Mouse (Mus musculus) kidney, embryonic 14.5 days (tissue): ENCODE results near the gene Nynrin. TPM values are rescaled to one million over a fixed set of nuclear protein-coding genes. Genes with fewer than 3 reads are reported as not detected.

Experiments
- ATAC-seq: fragments of 200-750 bp; cut with Nextera tagmentation; 2 replicates; pipeline ENCODE4 v1.8.0; 2017; ENCODE audit warnings: moderate number of reproducible peaks, mild to moderate bottlenecking, moderate TSS enrichment, moderate library complexity; ENCODE audit not compliant: low FRiP score, low TSS enrichment
- H3K27ac ChIP-seq: fragments of 300-500 bp; sonication (generic); 2 replicates; pipeline ENCODE4 v1.5.1; 2014; ENCODE audit warnings: low read depth, mild to moderate bottlenecking, low read length, moderate library complexity, mixed read lengths
- H3K27me3 ChIP-seq: fragments of 300-500 bp; sonication (generic); 2 replicates; pipeline ENCODE4 v1.6.1; 2014; ENCODE audit warnings: mild to moderate bottlenecking, low read length; ENCODE audit not compliant: control insufficient read depth, insufficient read depth
- H3K36me3 ChIP-seq: fragments of 300-500 bp; sonication (generic); 2 replicates; pipeline ENCODE4 v1.6.1; 2014; ENCODE audit warnings: low read length, mixed read lengths; ENCODE audit not compliant: control insufficient read depth, insufficient read depth
- H3K4me1 ChIP-seq: fragments of 300-500 bp; sonication (generic); 2 replicates; pipeline ENCODE4 v1.6.1; 2014; ENCODE audit warnings: low read length, mixed read lengths; ENCODE audit not compliant: control insufficient read depth, insufficient read depth
- H3K4me2 ChIP-seq: fragments of 300-500 bp; sonication (generic); replicated peaks from 2 replicates; pipeline ENCODE4 v1.6.1; 2014; ENCODE audit warnings: low read depth, mild to moderate bottlenecking, low read length
- H3K4me3 ChIP-seq: fragments of 300-500 bp; sonication (generic); 2 replicates; pipeline ENCODE4 v1.5.1; 2014; ENCODE audit warnings: mild to moderate bottlenecking, low read length
- H3K9ac ChIP-seq: fragments of 300-500 bp; sonication (generic); 2 replicates; pipeline ENCODE4 v1.6.1; 2014; ENCODE audit warnings: low read depth, mild to moderate bottlenecking, low read length, moderate library complexity
- H3K9me3 ChIP-seq: fragments of 300-500 bp; sonication (generic); 2 replicates; pipeline ENCODE4 v1.6.1; 2016; ENCODE audit warnings: low read length; ENCODE audit not compliant: control insufficient read depth
- WGBS: fragments of 180-500 bp; shearing (Covaris S2); extraction: QIAGEN DNeasy Blood & Tissue Kit; methylation state at CpG from one replicate; pipeline ENCODE4 v1.1.7; 2014; 5-methylcytosine and 5-hydroxymethylcytosine counted together
- polyA plus RNA-seq: library from polyadenylated mRNA; unstranded; fragments of >200 nt; fragmentation: Nextera tagmentation; extraction: Ambion mirVana; gene quantifications from 2 replicates; pipeline ENCODE4 v1.2.1, GENCODE M21; 2014

Gene Nynrin
- polyA plus RNA-seq, 1 experiment from 2014 or later, result 15.6 TPM

DNA sequence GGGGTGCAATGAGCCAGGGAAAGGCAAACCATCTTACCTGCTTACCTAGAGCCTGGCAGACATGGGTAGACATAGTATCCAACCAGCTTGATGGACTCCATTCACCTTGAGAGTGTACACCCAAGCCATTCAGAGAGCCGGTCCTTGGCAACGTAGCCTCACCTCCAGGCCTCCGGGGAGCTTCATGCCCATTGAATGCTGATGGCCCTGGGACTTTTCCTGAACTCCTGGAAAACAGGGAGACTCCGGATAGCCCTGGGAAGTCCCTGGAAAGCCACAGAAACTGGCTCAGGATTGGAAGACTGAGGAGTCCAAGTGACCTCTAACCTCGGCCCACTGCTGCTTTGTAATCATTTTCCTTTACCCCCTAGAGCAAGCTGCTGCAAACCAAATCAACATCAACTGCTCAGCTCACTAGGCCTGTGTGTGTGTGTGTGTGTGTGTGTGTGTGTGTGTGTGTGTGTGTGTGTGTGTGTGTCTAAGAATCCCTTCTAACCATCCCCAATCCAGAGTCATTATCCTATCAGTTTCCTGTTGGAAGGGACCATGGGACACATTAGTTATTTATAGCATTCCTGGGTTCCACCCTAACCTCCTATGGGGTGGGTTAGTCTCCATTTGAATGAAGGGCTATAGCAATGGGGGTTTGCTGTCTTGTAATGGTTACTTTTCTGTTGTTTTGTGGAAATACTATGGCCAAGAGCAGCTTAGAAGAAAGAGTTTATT is 18.8 kb upstream of the Nynrin start:
- H3K4me1 ChIP-seq, result 0 out of 2 replicates have a peak, but pooled peaks cover 5% of the 10 kb centered on the region
- H3K4me2 ChIP-seq, result no peak overlapping the region
- WGBS, result 77% methylated on average over 5 of the region's 5 CpGs
- H3K27me3 ChIP-seq, result no peaks in the 10 kb centered on the region
- peaks cover 24% of the 10 kb centered on the region for H3K36me3 ChIP-seq
- H3K4me3 ChIP-seq, result no peak overlapping the region
- no peak overlapping the region for H3K27ac ChIP-seq
- ATAC-seq, result no peak
- no peaks in the 10 kb centered on the region for H3K9me3 ChIP-seq
- H3K9ac ChIP-seq, result no peak overlapping the region

DNA sequence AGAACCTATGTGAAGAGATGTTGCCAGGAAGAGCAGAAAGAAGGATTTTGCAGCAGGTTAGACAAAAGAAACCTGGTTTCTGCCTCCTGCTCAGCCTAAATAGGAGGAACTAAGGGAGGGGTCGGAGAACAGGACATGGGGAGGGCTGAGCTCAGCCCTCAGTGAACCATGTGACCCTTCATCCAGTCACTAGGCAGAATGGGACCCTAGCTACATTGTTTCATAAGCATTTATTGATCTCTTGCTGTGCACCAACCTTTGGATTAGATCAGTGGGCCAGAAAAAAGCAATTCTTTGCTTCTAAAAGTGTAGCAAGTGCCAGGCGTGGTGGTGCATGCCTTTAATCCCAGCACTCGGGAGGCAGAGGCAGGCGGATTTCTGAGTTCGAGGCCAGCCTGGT is 15.5 kb upstream of the Nynrin start:
- no peak overlapping the region for H3K9ac ChIP-seq
- 0 out of 2 replicates have a peak, but pooled peaks cover 5% of the 10 kb centered on the region for H3K4me1 ChIP-seq
- no peak overlapping the region for H3K4me3 ChIP-seq
- no peaks in the 10 kb centered on the region for H3K9me3 ChIP-seq
- H3K27ac ChIP-seq, result no peak overlapping the region
- no peaks in the 10 kb centered on the region; the same call in 1 of the 2 replicates for H3K36me3 ChIP-seq
- no peak overlapping the region for H3K4me2 ChIP-seq
- ATAC-seq, result no peak
- no peaks in the 10 kb centered on the region for H3K27me3 ChIP-seq
- 94% methylated on average over 5 of the region's 5 CpGs for WGBS

DNA sequence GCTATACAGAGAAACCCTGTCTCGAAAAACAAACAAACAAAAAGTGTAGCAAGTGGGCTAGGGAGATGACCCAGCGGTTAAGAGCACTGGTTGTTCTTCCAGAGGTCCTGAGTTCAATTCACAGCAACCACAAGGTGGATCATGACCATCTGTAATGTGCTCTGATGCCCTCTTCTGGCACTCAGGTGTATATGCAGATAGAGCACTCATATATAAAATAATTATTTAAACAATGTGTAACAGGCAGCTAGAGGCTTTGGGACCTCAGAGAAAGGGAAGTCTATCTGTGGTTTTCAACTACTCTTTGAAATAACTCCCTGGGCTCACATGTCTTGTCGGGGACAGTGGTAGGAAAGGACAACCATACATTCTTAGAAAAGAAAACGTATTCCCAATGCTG is 15.1 kb upstream of the Nynrin start:
- no peak overlapping the region for H3K27ac ChIP-seq
- H3K27me3 ChIP-seq, result no peaks in the 10 kb centered on the region
- ATAC-seq, result no peak
- H3K4me1 ChIP-seq, result 0 out of 2 replicates have a peak, but pooled peaks cover 5% of the 10 kb centered on the region
- H3K36me3 ChIP-seq, result no peaks in the 10 kb centered on the region; the same call in 1 of the 2 replicates
- no peak overlapping the region for H3K4me2 ChIP-seq
- no peak overlapping the region for H3K4me3 ChIP-seq
- 85% methylated on average over 4 of the region's 4 CpGs for WGBS
- no peaks in the 10 kb centered on the region for H3K9me3 ChIP-seq
- no peak overlapping the region for H3K9ac ChIP-seq

DNA sequence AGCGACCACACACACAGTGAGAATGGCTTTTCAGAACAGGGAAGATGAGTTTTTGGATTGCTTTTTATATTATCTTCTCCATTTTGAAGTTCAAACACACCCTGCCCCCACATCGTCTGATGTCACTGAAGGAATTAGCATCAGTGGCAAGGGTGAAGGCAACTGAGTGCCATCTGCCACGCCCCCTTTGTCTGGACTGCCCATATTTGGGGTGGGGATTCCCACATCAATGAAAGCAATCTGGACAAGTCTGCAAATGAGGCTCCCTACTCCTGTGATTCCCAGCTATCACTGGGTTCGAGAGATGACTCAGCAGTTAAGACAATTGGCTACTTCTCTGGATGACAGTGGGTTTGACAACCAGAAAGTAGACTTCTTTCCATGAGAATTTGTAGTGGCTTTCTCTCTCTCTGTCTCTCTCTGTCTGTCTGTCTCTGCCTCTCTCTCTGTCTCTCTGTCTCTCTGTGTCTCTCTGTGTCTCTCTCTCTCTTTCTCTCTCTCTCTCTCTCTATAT is 12.9 kb upstream of the Nynrin start:
- no peaks in the 10 kb centered on the region for H3K36me3 ChIP-seq
- no peak for ATAC-seq
- no peaks in the 10 kb centered on the region for H3K4me1 ChIP-seq
- 61% methylated on average over 4 of the region's 4 CpGs for WGBS
- no peak overlapping the region for H3K4me3 ChIP-seq
- H3K27ac ChIP-seq, result no peak overlapping the region
- H3K27me3 ChIP-seq, result no peaks in the 10 kb centered on the region
- H3K4me2 ChIP-seq, result no peak overlapping the region
- H3K9ac ChIP-seq, result no peak overlapping the region
- no peaks in the 10 kb centered on the region for H3K9me3 ChIP-seq

DNA sequence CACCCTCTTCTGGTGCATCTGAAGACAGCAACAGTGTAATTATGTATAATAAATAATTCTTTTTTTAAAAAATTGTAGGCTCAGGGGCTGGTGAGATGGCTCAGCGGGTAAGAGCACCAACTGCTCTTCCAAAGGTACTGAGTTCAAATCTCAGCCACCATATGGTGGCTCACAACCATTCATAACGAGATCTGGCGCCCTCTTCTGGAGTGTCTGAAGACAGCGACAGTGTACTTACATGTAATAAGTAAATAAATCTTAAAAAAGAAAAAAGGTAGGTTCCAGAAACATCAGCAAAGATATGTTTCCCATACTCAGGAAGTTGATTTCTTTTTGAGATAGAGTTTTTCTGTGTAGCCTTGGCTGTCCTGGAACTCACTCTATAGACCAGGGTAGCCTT is 11.0 kb upstream of the Nynrin start:
- no peak overlapping the region for H3K4me2 ChIP-seq
- H3K4me1 ChIP-seq, result no peaks in the 10 kb centered on the region
- H3K9ac ChIP-seq, result no peak overlapping the region
- no peak for ATAC-seq
- H3K27me3 ChIP-seq, result no peaks in the 10 kb centered on the region
- WGBS, result 79% methylated on average over 4 of the region's 4 CpGs
- no peaks in the 10 kb centered on the region for H3K9me3 ChIP-seq
- H3K36me3 ChIP-seq, result no peaks in the 10 kb centered on the region
- no peak overlapping the region for H3K27ac ChIP-seq
- no peak overlapping the region for H3K4me3 ChIP-seq

DNA sequence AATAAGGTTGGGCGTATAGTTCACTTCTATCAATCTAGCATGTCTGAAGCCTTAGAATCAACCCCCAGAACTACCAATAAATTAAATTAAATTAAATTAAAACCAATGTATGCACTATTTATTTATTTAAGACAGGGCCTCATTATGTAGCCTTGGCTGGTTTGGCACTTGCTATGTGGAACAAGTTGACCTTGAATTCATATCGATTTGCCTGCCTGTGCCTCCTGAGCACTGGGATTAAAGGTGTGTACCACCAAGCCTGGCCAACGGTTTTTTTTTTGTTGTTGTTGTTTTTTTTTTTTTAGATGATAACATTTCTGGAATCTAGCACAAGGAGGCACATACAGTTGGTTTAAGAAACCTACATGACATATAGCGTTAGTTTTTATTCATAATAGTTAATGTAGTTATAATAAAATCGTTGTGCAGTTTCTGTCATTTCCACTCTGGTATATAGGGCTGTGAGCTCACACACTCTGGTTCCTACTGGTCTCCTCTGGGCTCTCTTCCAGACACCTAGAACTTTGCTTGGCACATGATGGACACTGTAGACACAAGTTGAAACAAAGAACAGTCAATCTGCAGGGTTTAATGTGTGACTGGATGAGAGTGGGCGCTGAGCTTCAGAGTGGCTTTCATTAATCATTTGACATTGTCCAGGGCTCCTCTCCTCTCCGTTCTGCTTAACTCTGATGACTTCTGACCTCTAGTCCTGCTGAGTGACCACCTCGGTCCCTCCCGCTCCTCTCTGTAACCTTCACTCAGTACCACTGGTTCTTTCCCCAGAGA is 8.1 kb upstream of the Nynrin start:
- Histone ChIP-seq H3K36me3 (no peaks in the 10 kb centered on the region), H3K9me3 (no peaks in the 10 kb centered on the region), H3K4me1 (no peaks in the 10 kb centered on the region), H3K4me3 (no peak overlapping the region), H3K27me3 (no peaks in the 10 kb centered on the region), H3K27ac (no peak overlapping the region), H3K9ac (no peak overlapping the region), H3K4me2 (no peak overlapping the region)
- ATAC-seq, result no peak
- 59% methylated on average over 9 of the region's 9 CpGs for WGBS

DNA sequence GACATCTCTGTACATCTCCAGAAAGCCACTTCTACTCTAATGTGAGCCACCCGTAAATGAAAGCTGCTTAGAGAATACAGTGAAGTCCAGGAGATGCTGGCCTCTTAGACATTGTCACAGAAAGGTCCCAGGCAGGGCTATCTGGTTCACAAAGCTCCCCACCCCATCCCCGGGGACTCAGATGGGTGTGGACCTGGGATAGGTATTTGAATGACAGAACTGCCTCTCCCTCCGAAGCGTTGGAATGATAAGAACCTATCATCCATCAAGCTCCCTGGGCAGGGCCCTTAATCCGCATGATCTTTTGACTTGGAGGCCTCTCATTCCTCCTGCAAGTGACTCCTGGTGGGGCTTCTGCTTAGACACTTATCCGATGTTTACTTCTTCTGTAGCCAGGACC is 2.9 kb upstream of the Nynrin start:
- Histone ChIP-seq H3K9me3 (no peaks in the 10 kb centered on the region), H3K27me3 (no peaks in the 10 kb centered on the region), H3K4me1 (peaks cover 20% of the 10 kb centered on the region), H3K4me3 (no peak overlapping the region), H3K36me3 (no peaks in the 10 kb centered on the region), H3K4me2 (no peak overlapping the region), H3K27ac (no peak overlapping the region), H3K9ac (no peak overlapping the region)
- ATAC-seq, result no peak
- 76% methylated on average over 6 of the region's 6 CpGs for WGBS

DNA sequence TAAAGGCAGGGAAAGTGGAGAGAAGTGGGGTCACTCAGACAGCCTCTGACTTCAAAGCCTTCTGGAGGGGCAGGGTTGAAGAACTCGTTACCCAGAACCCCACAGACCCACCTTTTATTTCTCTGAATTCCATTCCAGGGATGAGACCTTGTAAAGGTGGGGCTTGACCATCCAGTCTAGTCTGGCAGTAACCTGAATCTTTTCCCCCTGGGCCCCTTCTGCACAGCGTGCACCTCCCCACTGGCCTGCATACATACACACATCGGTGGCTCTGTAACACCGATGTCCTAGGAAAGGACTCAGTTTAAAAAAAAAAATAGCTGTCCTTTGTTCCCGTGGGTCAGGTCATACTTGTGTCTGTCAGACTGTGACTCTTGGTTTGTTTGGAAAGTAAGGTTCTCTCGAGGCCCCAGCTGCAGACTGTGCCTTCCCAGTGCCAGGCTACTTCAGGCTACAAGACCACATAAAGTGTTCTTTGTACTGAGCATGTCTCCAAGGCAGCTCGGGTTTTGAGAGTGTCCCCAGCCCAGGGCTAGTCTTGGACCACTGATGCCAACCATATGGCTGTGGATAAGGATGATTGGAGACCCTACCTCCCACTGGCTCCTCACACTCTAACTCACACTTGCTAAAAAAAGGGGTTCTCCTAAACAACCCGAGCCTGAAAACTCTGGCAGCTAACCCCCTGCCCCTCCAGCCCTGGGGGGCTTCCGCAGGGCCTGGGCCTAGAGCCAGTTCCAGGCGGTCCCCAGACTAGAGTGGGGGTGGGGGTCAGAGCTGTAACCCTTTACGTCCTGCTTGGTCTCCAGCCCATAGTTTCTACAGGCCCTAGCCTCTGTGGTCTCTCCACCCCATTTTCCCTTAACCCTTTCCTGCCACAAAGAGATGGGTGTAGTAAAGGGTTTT is 911 bp upstream of the Nynrin start:
- H3K27ac ChIP-seq, result peak overlapping the region; percentile 97
- H3K4me2 ChIP-seq, result peak overlapping the region; percentile 73
- no peaks in the 10 kb centered on the region for H3K9me3 ChIP-seq
- H3K9ac ChIP-seq, result peak overlapping the region; percentile 81; the same call in 1 of the 2 replicates
- H3K4me3 ChIP-seq, result peak overlapping the region; percentile 66
- 4% methylated on average over 11 of the region's 11 CpGs for WGBS
- no peaks in the 10 kb centered on the region for H3K27me3 ChIP-seq
- 0 out of 2 replicates have a peak, but pooled peaks cover 3% of the 10 kb centered on the region for H3K36me3 ChIP-seq
- peak; percentile 81 for ATAC-seq
- H3K4me1 ChIP-seq, result peaks cover 36% of the 10 kb centered on the region
